Mouse (Mus musculus) liver, embryonic 11.5 days (tissue): ENCODE measurements at regions not wholly inside any gene's neighbourhood (a gene's known extent, or its start where the extent isn't known, plus 50 kb on each side); places are given as distances from the start of the nearest gene placed in this dataset.

Experiments used
- ATAC-seq: fragments of 200-750 bp; cut with Nextera tagmentation; replicated peaks from 2 replicates; pipeline ENCODE4 v1.8.0; 2017; ENCODE audit warnings: moderate number of reproducible peaks, mild to moderate bottlenecking, moderate TSS enrichment, moderate library complexity; ENCODE audit not compliant: low FRiP score
- DNase-seq: peaks from one replicate; pipeline ENCODE4 v3.0.0-alpha.2; 2017; ENCODE audit warnings: low spot score
- H3K27ac ChIP-seq: fragments of 300-500 bp; sonication (generic); 2 replicates; pipeline ENCODE4 v1.5.1; 2014; ENCODE audit warnings: mild to moderate bottlenecking, low read depth, low read length, control low read depth
- H3K27me3 ChIP-seq: fragments of 300-500 bp; sonication (generic); replicated peaks from 2 replicates; pipeline ENCODE4 v1.6.1; 2014; ENCODE audit warnings: low read length, mixed read lengths; ENCODE audit not compliant: control insufficient read depth, insufficient read depth
- H3K36me3 ChIP-seq: fragments of 300-500 bp; sonication (generic); 2 replicates; pipeline ENCODE4 v1.6.1; 2014; ENCODE audit warnings: mild to moderate bottlenecking, low read length, moderate library complexity, mixed read lengths; ENCODE audit not compliant: control insufficient read depth, insufficient read depth
- H3K4me1 ChIP-seq: fragments of 300-500 bp; sonication (generic); replicated peaks from 2 replicates; pipeline ENCODE4 v1.6.1; 2014; ENCODE audit warnings: low read length, mixed read lengths; ENCODE audit not compliant: control insufficient read depth, insufficient read depth
- H3K4me2 ChIP-seq: fragments of 300-500 bp; sonication (generic); 2 replicates; pipeline ENCODE4 v1.6.1; 2014; ENCODE audit warnings: mild to moderate bottlenecking, control low read depth, moderate library complexity
- H3K4me3 ChIP-seq: fragments of 300-500 bp; sonication (generic); 2 replicates; pipeline ENCODE4 v1.5.1; 2014; ENCODE audit warnings: low read depth, low read length, control low read depth
- H3K9ac ChIP-seq: fragments of 300-500 bp; sonication (generic); 2 replicates; pipeline ENCODE4 v1.6.1; 2014; ENCODE audit warnings: low read depth, low read length, control low read depth
- H3K9me3 ChIP-seq: fragments of 300-500 bp; sonication (generic); 2 replicates; pipeline ENCODE4 v1.6.1; 2016; ENCODE audit warnings: low read length, inconsistent platforms, mixed read lengths; ENCODE audit not compliant: control insufficient read depth
- WGBS: fragments of 180-500 bp; shearing (Covaris S2); extraction: QIAGEN DNeasy Blood & Tissue Kit; methylation state at CpG from one replicate; pipeline ENCODE4 v1.1.7; 2014; 5-methylcytosine and 5-hydroxymethylcytosine counted together

DNA sequence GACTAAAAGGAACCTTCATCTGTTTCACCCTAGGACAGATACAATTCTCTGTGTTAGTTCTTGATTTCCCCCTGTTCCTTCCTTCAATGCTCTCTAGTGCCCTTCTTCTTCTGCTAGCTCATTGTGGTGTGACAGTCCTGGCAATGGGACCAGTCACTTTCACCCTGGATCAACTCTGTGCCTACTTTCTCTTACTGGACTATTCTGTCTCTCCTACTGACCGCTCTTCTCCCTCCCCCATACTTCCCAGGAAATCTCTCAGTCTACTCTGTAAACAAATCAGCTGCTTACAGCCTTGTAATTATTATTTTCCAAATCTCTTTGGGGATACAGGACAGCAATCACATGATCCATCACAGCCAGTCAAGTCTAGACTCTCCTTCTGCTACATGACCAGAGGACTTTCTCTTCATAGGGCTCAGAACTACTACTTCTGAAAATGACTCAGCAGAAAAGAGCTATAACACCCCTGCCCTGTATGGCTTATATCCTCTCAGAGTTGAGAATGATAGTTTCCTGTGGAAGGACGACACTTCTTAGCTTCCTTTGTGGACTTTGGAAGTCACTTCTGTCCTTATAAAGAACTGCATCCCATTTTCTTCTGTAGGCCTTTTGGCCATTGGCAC is 86.8 kb upstream of the Adgra3 start:
- Histone ChIP-seq H3K27me3 (no peaks in the 10 kb centered on the region), H3K4me1 (no peaks in the 10 kb centered on the region), H3K36me3 (no peaks in the 10 kb centered on the region), H3K9ac (no peak overlapping the region), H3K4me2 (no peak overlapping the region), H3K4me3 (no peak overlapping the region), H3K27ac (no peak overlapping the region), H3K9me3 (no peaks in the 10 kb centered on the region)
- peak; percentile 72; the same call in 1 of the 2 replicates for ATAC-seq
- no peak for DNase-seq
- 70% methylated on average over 2 of the region's 2 CpGs for WGBS

GRCm38 (mm10) chr5:50130202-50130601 is 71.4 kb upstream of the Adgra3 start:
- WGBS = 36% methylated on average over 2 of the region's 2 CpGs
- no peak overlapping the region for H3K4me3 ChIP-seq
- no peak overlapping the region for H3K9ac ChIP-seq
- DNase-seq = no peak
- peak; percentile 73 for ATAC-seq
- H3K4me1 ChIP-seq = peaks cover 10% of the 10 kb centered on the region
- no peaks in the 10 kb centered on the region for H3K9me3 ChIP-seq
- peak overlapping the region; percentile 16; the same call in 1 of the 2 replicates for H3K27ac ChIP-seq
- H3K27me3 ChIP-seq = no peaks in the 10 kb centered on the region
- H3K36me3 ChIP-seq = no peaks in the 10 kb centered on the region
- H3K4me2 ChIP-seq = peak overlapping the region; percentile 4; the same call in 1 of the 2 replicates

DNA sequence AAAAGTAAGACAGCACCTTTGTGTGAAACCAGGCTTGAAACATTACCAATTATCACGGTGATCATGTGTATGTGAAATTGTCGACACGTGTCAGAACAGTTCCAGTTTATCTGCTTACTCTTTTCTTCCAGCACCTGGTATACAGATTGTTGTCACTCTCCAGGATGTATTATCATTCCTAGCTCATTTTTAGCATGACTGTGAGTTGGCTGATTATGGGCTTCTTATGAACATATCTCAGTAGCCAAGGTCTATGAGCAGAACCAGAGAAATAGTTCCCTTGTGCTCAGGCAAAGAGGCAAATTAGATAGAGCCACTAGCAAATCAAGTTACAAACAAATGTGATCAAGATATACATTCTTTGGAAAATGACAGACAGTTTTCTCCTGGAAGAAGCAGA is 70.2 kb upstream of the Adgra3 start:
- Histone ChIP-seq H3K4me3 (no peak overlapping the region), H3K27me3 (no peaks in the 10 kb centered on the region), H3K4me2 (no peak overlapping the region), H3K27ac (no peak overlapping the region; the same call in 1 of the 2 replicates), H3K9ac (no peak overlapping the region), H3K4me1 (peaks cover 10% of the 10 kb centered on the region), H3K9me3 (no peaks in the 10 kb centered on the region), H3K36me3 (no peaks in the 10 kb centered on the region)
- 53% methylated on average over 3 of the region's 3 CpGs for WGBS
- ATAC-seq = peak; percentile 25; the same call in 1 of the 2 replicates
- DNase-seq = no peak

DNA sequence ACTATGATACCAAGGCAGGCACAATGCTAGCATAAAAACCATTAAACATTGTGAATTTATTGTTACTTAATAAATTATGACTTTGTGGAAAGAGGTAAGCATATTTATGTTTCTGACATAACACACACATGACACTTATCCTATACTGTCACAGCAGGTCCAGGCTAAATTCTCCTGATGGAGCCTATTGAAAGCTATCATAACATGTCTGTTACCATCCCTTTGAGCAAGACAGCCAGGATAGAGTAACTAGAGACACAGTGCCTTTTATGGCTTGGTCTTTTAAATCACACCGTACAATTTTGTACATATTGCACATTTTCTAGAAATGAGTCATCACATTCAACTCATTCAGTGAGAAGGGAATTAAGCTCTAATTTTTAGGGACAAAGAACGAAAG is 67.8 kb upstream of the Adgra3 start:
- no peaks in the 10 kb centered on the region for H3K9me3 ChIP-seq
- no peak; the same call in 1 of the 2 replicates for ATAC-seq
- no peak for DNase-seq
- no peak overlapping the region for H3K9ac ChIP-seq
- no peak overlapping the region for H3K27ac ChIP-seq
- H3K4me2 ChIP-seq = no peak overlapping the region
- H3K4me1 ChIP-seq = peaks cover 10% of the 10 kb centered on the region
- H3K27me3 ChIP-seq = no peaks in the 10 kb centered on the region
- H3K4me3 ChIP-seq = no peak overlapping the region
- 69% methylated on average over 2 of the region's 2 CpGs for WGBS
- H3K36me3 ChIP-seq = no peaks in the 10 kb centered on the region

GRCm38 (mm10) chr5:50126177-50126576 is 67.4 kb upstream of the Adgra3 start:
- no peaks in the 10 kb centered on the region for H3K27me3 ChIP-seq
- ATAC-seq (peak; percentile 93), DNase-seq (no peak)
- H3K36me3 ChIP-seq = no peaks in the 10 kb centered on the region
- no peak overlapping the region for H3K4me2 ChIP-seq
- H3K4me3 ChIP-seq = no peak overlapping the region
- peaks cover 10% of the 10 kb centered on the region for H3K4me1 ChIP-seq
- no peak overlapping the region for H3K27ac ChIP-seq
- H3K9ac ChIP-seq = no peak overlapping the region
- no peaks in the 10 kb centered on the region for H3K9me3 ChIP-seq

GRCm38 (mm10) chr5:50125676-50126075 is 66.9 kb upstream of the Adgra3 start:
- no peak for DNase-seq
- no peaks in the 10 kb centered on the region for H3K36me3 ChIP-seq
- ATAC-seq = no peak
- peaks cover 10% of the 10 kb centered on the region for H3K4me1 ChIP-seq
- no peak overlapping the region for H3K9ac ChIP-seq
- no peaks in the 10 kb centered on the region for H3K9me3 ChIP-seq
- H3K27ac ChIP-seq = peak overlapping the region; percentile 34; the same call in 1 of the 2 replicates
- WGBS = 64% methylated on average over 2 of the region's 2 CpGs
- no peak overlapping the region for H3K4me3 ChIP-seq
- H3K27me3 ChIP-seq = no peaks in the 10 kb centered on the region
- H3K4me2 ChIP-seq = peak overlapping the region; percentile 16; the same call in 1 of the 2 replicates

DNA sequence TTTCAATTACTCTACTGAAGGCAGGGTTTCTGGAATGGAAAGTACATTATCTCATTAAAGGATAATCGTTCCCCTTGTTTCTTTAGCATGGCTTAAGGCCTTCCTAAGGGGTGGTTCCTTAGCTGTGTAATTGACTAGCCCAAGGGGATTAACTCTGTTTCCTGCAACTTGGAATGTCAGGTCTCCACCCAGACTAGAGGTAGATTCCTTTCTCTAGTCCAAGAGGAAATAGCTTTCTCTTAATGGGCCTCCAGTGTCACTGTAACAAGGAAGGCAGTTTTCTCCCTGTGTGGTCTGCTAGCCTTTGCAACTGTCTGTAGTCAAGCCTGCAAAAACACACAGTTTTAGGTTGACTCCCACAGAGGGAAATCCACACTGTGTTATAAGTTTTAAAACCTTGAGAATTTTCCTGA is 64.0 kb upstream of the Adgra3 start:
- Histone ChIP-seq H3K9me3 (no peaks in the 10 kb centered on the region), H3K4me2 (no peak overlapping the region), H3K36me3 (no peaks in the 10 kb centered on the region), H3K27me3 (no peaks in the 10 kb centered on the region), H3K9ac (no peak overlapping the region), H3K4me3 (no peak overlapping the region), H3K4me1 (peaks cover 8% of the 10 kb centered on the region; the same call in 1 of the 2 replicates), H3K27ac (no peak overlapping the region)
- WGBS = 42% methylated on average over 1 of the region's 1 CpGs
- no peak for ATAC-seq
- no peak for DNase-seq

DNA sequence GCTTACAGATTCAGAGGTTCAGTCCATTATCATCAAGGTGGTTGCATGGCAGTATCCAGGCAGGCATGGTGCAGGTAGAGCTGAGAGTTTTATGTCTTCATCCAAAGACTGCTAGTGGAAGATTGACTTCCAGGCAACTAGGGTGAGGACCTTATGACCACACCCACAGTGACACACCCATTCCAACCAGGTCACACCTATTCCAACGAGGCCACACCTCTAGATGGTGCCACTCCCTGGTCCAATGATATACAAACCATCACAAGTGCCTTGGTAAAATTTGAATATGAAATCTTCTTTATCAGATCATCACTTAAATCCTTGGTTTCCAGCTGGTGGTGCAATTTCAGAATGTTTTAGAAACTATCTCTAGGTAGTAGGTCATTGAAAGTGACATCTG is 61.1 kb upstream of the Adgra3 start:
- no peaks in the 10 kb centered on the region for H3K36me3 ChIP-seq
- no peak overlapping the region for H3K9ac ChIP-seq
- DNase-seq (no peak), ATAC-seq (no peak)
- WGBS = 48% methylated on average over 1 of the region's 1 CpGs
- no peaks in the 10 kb centered on the region for H3K9me3 ChIP-seq
- no peak overlapping the region for H3K27ac ChIP-seq
- H3K4me2 ChIP-seq = no peak overlapping the region
- no peaks in the 10 kb centered on the region for H3K27me3 ChIP-seq
- no peaks in the 10 kb centered on the region for H3K4me1 ChIP-seq
- H3K4me3 ChIP-seq = no peak overlapping the region
